Comparison of ENCODE assay signal across 17 mouse cellular contexts in genomic region chr5:105740437-105740836, GRCm38 (mm10). TPM values are rescaled to one million over a fixed set of nuclear protein-coding genes. Genes with fewer than 3 reads are reported as not detected.
DNase-seq lines count a peak whose midpoint lies in the region; ATAC-seq lines count a peak whose summit lies in the region.
"Had no signal": no experiment of that assay in that cellular context is flagged by ENCODE, and none has a peak within 500 bp of the region (broad histone marks: within the 10 kb centered on the region; RNA-seq: fewer than 3 reads in every experiment).

No protein-coding gene starts in this region.

- WGBS in kidney, embryonic 15.5 days = 59% methylated on average over 7 of the region's 7 CpGs
- WGBS in kidney, embryonic 14.5 days = 58% methylated on average over 7 of the region's 7 CpGs
- WGBS in forebrain, embryonic 16.5 days = 7% methylated on average over 7 of the region's 7 CpGs
- WGBS in limb, embryonic 13.5 days = 26% methylated on average over 7 of the region's 7 CpGs
- WGBS in neural tube, embryonic 14.5 days = 20% methylated on average over 7 of the region's 7 CpGs
- WGBS in intestine, embryonic 16.5 days = 71% methylated on average over 7 of the region's 7 CpGs

- H3K36me3 ChIP-seq in kidney, embryonic 15.5 days = peaks cover 18% of the 10 kb centered on the region
- peaks cover 3% of the 10 kb centered on the region for H3K36me3 ChIP-seq in kidney, embryonic 14.5 days (ENCODE audit: control insufficient read depth, insufficient read depth, low read length)
- no peaks in the 10 kb centered on the region for H3K36me3 ChIP-seq in forebrain, embryonic 16.5 days (ENCODE audit: control insufficient read depth, insufficient read depth)
- H3K36me3 ChIP-seq in limb, embryonic 13.5 days = peaks cover 3% of the 10 kb centered on the region; the same call in 1 of the 2 replicates
- no peaks in the 10 kb centered on the region for H3K36me3 ChIP-seq in neural tube, embryonic 14.5 days (ENCODE audit: control insufficient read depth, insufficient read depth, low read length)
- no peaks in the 10 kb centered on the region for H3K36me3 ChIP-seq in intestine, embryonic 16.5 days (ENCODE audit: control insufficient read depth, insufficient read depth, low read length)
- H3K36me3 ChIP-seq: G1E; lung, embryonic 15.5 days had no signal

- no peak for DNase-seq in heart, postnatal 4 days
- no peak for DNase-seq in layer of hippocampus, adult 9-10 months (ENCODE audit: low spot score)
- DNase-seq: B cell, adult 2 months; cerebellum, adult 9-10 months; gastrocnemius, adult 2 months; kidney, adult 11 months; left cerebral cortex, postnatal 4 days had no signal

- no peaks in the 10 kb centered on the region for H3K27me3 ChIP-seq in kidney, embryonic 15.5 days
- H3K27me3 ChIP-seq in kidney, embryonic 14.5 days (ENCODE audit: control insufficient read depth, insufficient read depth, low read length) = no peaks in the 10 kb centered on the region
- no peaks in the 10 kb centered on the region for H3K27me3 ChIP-seq in forebrain, embryonic 16.5 days (replicated peaks; ENCODE audit: control insufficient read depth, insufficient read depth, low read length)
- no peaks in the 10 kb centered on the region for H3K27me3 ChIP-seq in limb, embryonic 13.5 days
- H3K27me3 ChIP-seq in neural tube, embryonic 14.5 days (ENCODE audit: control insufficient read depth, insufficient read depth, low read length) = no peaks in the 10 kb centered on the region
- no peaks in the 10 kb centered on the region for H3K27me3 ChIP-seq in intestine, embryonic 16.5 days (replicated peaks; ENCODE audit: control insufficient read depth, insufficient read depth, low read length)
- H3K27me3 ChIP-seq: heart, embryonic 13.5 days; lung, embryonic 15.5 days had no signal

- H3K4me3 ChIP-seq in kidney, embryonic 15.5 days (replicated peaks) = no peak overlapping the region
- H3K4me3 ChIP-seq in kidney, embryonic 14.5 days (ENCODE audit: low read length) = no peak overlapping the region
- H3K4me3 ChIP-seq in forebrain, embryonic 16.5 days (replicated peaks; ENCODE audit: low read length) = no peak overlapping the region
- H3K4me3 ChIP-seq in limb, embryonic 13.5 days = no peak overlapping the region
- no peak overlapping the region for H3K4me3 ChIP-seq in neural tube, embryonic 14.5 days (ENCODE audit: low read depth, low read length)
- no peak overlapping the region for H3K4me3 ChIP-seq in intestine, embryonic 16.5 days (ENCODE audit: low read length)
- H3K4me3 ChIP-seq: gastrocnemius, adult 2 months; heart, embryonic 13.5 days; layer of hippocampus, adult 2 months; lung, embryonic 15.5 days had no signal

- H3K4me1 ChIP-seq in kidney, embryonic 15.5 days = peaks cover 35% of the 10 kb centered on the region
- H3K4me1 ChIP-seq in kidney, embryonic 14.5 days (ENCODE audit: control insufficient read depth, insufficient read depth, low read length) = peaks cover 8% of the 10 kb centered on the region; the same call in 1 of the 2 replicates
- H3K4me1 ChIP-seq in forebrain, embryonic 16.5 days (replicated peaks; ENCODE audit: control insufficient read depth, insufficient read depth, low read length) = peaks cover 11% of the 10 kb centered on the region
- peaks cover 14% of the 10 kb centered on the region for H3K4me1 ChIP-seq in limb, embryonic 13.5 days
- peaks cover 8% of the 10 kb centered on the region for H3K4me1 ChIP-seq in neural tube, embryonic 14.5 days (ENCODE audit: control insufficient read depth, insufficient read depth, low read length)
- peaks cover 6% of the 10 kb centered on the region; the same call in 1 of the 2 replicates for H3K4me1 ChIP-seq in intestine, embryonic 16.5 days (ENCODE audit: control insufficient read depth, insufficient read depth, low read length)

- no peak for ATAC-seq in kidney, embryonic 15.5 days (replicated peaks; ENCODE audit: low FRiP score)
- no peak for ATAC-seq in kidney, embryonic 14.5 days (ENCODE audit: low FRiP score, low TSS enrichment)
- ATAC-seq in forebrain, embryonic 16.5 days = peak; percentile 91
- 0 out of 2 replicates have a peak, but pooled peaks have one; percentile 54 for ATAC-seq in limb, embryonic 13.5 days (ENCODE audit: low FRiP score, low read depth)
- ATAC-seq in neural tube, embryonic 14.5 days (ENCODE audit: low read depth) = peak; percentile 78
- no peak for ATAC-seq in intestine, embryonic 16.5 days

- H3K9ac ChIP-seq in kidney, embryonic 15.5 days = no peak overlapping the region
- no peak overlapping the region for H3K9ac ChIP-seq in kidney, embryonic 14.5 days (ENCODE audit: low read depth, low read length)
- no peak overlapping the region for H3K9ac ChIP-seq in forebrain, embryonic 16.5 days (replicated peaks; ENCODE audit: low read depth, low read length)
- no peak overlapping the region for H3K9ac ChIP-seq in limb, embryonic 13.5 days
- no peak overlapping the region for H3K9ac ChIP-seq in neural tube, embryonic 14.5 days (replicated peaks; ENCODE audit: low read depth, low read length)
- no peak overlapping the region for H3K9ac ChIP-seq in intestine, embryonic 16.5 days (ENCODE audit: low read depth, low read length)
- H3K9ac ChIP-seq: heart, embryonic 13.5 days; lung, embryonic 15.5 days had no signal

- H3K27ac ChIP-seq in kidney, embryonic 15.5 days = peak overlapping the region; percentile 19; the same call in 1 of the 2 replicates
- no peak overlapping the region for H3K27ac ChIP-seq in kidney, embryonic 14.5 days (ENCODE audit: low read depth, low read length)
- H3K27ac ChIP-seq in forebrain, embryonic 16.5 days (ENCODE audit: low read length) = no peak overlapping the region
- 0 out of 2 replicates have a peak overlapping the region, but pooled peaks have one; percentile 22 for H3K27ac ChIP-seq in limb, embryonic 13.5 days
- no peak overlapping the region for H3K27ac ChIP-seq in neural tube, embryonic 14.5 days (ENCODE audit: low read depth, low read length)
- H3K27ac ChIP-seq in intestine, embryonic 16.5 days (ENCODE audit: low read length) = no peak overlapping the region
- H3K27ac ChIP-seq: gastrocnemius, adult 2 months; heart, embryonic 13.5 days; layer of hippocampus, adult 2 months; lung, embryonic 15.5 days had no signal

- no peaks in the 10 kb centered on the region for H3K9me3 ChIP-seq in kidney, embryonic 15.5 days (replicated peaks)
- no peaks in the 10 kb centered on the region for H3K9me3 ChIP-seq in kidney, embryonic 14.5 days (ENCODE audit: control insufficient read depth, low read length)
- H3K9me3 ChIP-seq in forebrain, embryonic 16.5 days (ENCODE audit: control insufficient read depth, low read length) = no peaks in the 10 kb centered on the region
- no peaks in the 10 kb centered on the region for H3K9me3 ChIP-seq in limb, embryonic 13.5 days
- H3K9me3 ChIP-seq in neural tube, embryonic 14.5 days (ENCODE audit: control insufficient read depth, low read length) = no peaks in the 10 kb centered on the region
- no peaks in the 10 kb centered on the region for H3K9me3 ChIP-seq in intestine, embryonic 16.5 days (ENCODE audit: control insufficient read depth, low read length)
- H3K9me3 ChIP-seq: heart, embryonic 13.5 days; lung, embryonic 15.5 days had no signal

- no peak overlapping the region for H3K4me2 ChIP-seq in kidney, embryonic 15.5 days
- H3K4me2 ChIP-seq in kidney, embryonic 14.5 days (replicated peaks; ENCODE audit: low read depth, low read length) = no peak overlapping the region
- H3K4me2 ChIP-seq in forebrain, embryonic 16.5 days (ENCODE audit: low read length) = no peak overlapping the region
- H3K4me2 ChIP-seq in limb, embryonic 13.5 days (replicated peaks) = no peak overlapping the region
- no peak overlapping the region for H3K4me2 ChIP-seq in neural tube, embryonic 14.5 days (ENCODE audit: low read depth, low read length)
- H3K4me2 ChIP-seq in intestine, embryonic 16.5 days (ENCODE audit: low read depth, low read length) = no peak overlapping the region
- H3K4me2 ChIP-seq: heart, embryonic 13.5 days; lung, embryonic 15.5 days had no signal

RNA-seq across cellular contexts. Expression of gene Lrrc8d, which starts 40.7 kb away (rescaled TPM):
- polyA plus RNA-seq in kidney, embryonic 15.5 days (2015; fragmentation: Nextera tagmentation; extraction: Ambion mirVana) = 30.0 and 32.2 TPM in 2 replicates
- 22.7 and 42.1 TPM in 2 replicates for polyA plus RNA-seq in kidney, embryonic 14.5 days (2014; fragmentation: Nextera tagmentation; extraction: Ambion mirVana)
- 37.5 and 40.8 TPM in 2 replicates for polyA plus RNA-seq in forebrain, embryonic 16.5 days (2015; fragmentation: Nextera tagmentation; extraction: Ambion mirVana)
- polyA plus RNA-seq in limb, embryonic 13.5 days (2015; fragmentation: Nextera tagmentation; extraction: Ambion mirVana) = 16.2 and 17.0 TPM in 2 replicates
- polyA plus RNA-seq in neural tube, embryonic 14.5 days (2014; fragmentation: Nextera tagmentation; extraction: Ambion mirVana) = 35.7 and 44.3 TPM in 2 replicates
- 8.9 and 10.9 TPM in 2 replicates for polyA plus RNA-seq in intestine, embryonic 16.5 days (2015; fragmentation: Nextera tagmentation; extraction: Ambion mirVana)
- total RNA-seq in heart, postnatal 4 days (2021) = 10 to 100 TPM; 21.2 to 23.6 TPM
- polyA plus RNA-seq: G1E had no signal

Comparison
In these comparisons a context has a peak if more than half of its experiments do, and no peak if none do; other contexts are left out.
1. H3K27ac ChIP-seq: peak in kidney, embryonic 15.5 days (single experiment) and limb, embryonic 13.5 days (single experiment); none in kidney, embryonic 14.5 days (single experiment), forebrain, embryonic 16.5 days (single experiment), neural tube, embryonic 14.5 days (single experiment) and intestine, embryonic 16.5 days (single experiment).
2. ATAC-seq: peak in forebrain, embryonic 16.5 days (single experiment), limb, embryonic 13.5 days (single experiment) and neural tube, embryonic 14.5 days (single experiment); none in kidney, embryonic 15.5 days (single experiment), kidney, embryonic 14.5 days (single experiment) and intestine, embryonic 16.5 days (single experiment).